Mouse (Mus musculus) cerebellum, adult 11 months (tissue): ENCODE data around the gene Ovol1.

Experiments
- DNase-seq: peaks from one replicate; pipeline ENCODE4 v3.0.0; 2022

Gene Ovol1

DNA sequence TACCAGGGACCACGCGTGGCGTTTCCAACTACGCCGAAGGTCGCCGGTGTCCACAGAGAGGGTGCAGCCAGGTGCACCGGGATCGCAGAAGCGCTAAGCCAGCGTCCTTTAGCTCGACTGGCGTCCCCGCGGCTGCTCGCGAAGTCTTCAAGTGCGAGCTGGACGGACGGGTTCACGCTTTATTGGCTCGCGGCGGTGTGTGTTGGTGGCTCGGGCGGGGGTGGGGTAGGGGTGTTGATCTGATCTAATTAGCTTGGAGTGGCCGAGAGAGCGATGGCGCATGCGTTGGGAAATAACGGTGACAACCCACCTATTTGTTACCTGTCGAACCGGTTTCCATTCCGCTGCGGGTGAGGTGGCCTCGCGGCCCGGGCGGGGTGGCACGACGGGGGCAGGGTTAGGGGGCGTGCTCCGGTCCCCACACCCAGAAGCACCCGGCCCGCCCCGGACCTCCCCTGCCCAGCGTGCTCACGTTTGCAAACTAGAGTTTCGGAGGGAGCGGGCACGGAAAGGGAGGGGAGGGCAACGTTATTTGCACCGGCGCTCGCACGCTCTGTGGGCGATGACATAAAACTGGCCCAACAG, at the start of gene Ovol1:
TSS of gene Ovol1 (minus strand) at position 190 of the 585 bp plus-strand sequence.
- DNase-seq, result no peak

DNA sequence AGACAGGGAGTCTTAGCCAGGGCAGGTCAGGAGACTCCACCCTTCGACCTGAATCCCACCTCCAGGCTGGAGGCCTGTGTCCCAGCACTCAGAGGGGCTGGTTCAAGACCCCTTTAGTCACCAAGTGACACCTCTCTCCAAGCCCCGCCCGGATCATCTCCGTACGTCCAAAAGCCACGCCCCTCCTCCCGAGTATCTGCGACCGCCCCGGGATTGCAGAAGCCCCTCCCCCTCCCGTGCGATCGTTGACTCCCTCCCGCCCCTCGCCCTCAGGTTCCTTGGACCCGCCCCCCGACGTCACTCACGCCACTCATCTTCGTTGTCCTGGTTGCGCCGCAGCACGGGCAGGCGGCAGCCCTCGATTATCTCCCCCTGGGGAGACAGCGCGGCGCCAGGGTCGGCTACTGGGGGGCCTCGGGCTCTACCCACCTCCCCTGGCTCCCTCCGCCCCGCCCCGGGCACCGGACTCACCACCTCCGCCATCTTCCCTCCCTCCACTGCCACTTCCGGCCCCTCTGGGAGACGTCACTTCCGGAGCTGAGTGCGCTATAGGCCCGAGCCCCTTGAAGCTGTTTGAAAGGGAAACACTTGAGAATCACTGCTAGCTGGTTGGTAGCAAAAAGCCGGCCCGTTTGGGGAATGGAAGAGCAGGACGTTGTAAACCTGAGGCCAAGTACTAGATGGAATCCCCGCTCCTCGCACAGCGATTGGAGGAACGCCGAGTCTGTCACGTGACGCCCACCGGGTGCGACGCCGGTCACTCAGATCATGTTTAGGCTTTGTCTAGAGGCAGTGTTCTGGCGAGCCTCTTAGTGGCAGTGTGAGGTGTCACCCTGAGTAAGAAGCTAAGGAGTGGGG, 49.3 kb upstream of the Ovol1 start, which contains the start of gene Kat5:
TSS of gene Kat5 (minus strand) at position 691 of the 858 bp plus-strand sequence.
- peak; percentile 92 for DNase-seq

GRCm38 (mm10) chr19:5609171-5609546, 48.7 kb upstream of the Ovol1 start:
- DNase-seq, result no peak

- peak; percentile 36 for DNase-seq
Measured at GRCm38 (mm10) chr19:5608707-5609106, 48.3 kb upstream of the Ovol1 start.

- DNase-seq, result peak; percentile 35
Measured at GRCm38 (mm10) chr19:5607705-5608410, 47.4 kb upstream of the Ovol1 start.

GRCm38 (mm10) chr19:5606196-5606595, 45.8 kb upstream of the Ovol1 start:
- DNase-seq, result no peak

- DNase-seq, result no peak
Measured at GRCm38 (mm10) chr19:5605126-5605525, 44.7 kb upstream of the Ovol1 start.

GRCm38 (mm10) chr19:5603664-5604063, 43.2 kb upstream of the Ovol1 start:
- no peak for DNase-seq

DNA sequence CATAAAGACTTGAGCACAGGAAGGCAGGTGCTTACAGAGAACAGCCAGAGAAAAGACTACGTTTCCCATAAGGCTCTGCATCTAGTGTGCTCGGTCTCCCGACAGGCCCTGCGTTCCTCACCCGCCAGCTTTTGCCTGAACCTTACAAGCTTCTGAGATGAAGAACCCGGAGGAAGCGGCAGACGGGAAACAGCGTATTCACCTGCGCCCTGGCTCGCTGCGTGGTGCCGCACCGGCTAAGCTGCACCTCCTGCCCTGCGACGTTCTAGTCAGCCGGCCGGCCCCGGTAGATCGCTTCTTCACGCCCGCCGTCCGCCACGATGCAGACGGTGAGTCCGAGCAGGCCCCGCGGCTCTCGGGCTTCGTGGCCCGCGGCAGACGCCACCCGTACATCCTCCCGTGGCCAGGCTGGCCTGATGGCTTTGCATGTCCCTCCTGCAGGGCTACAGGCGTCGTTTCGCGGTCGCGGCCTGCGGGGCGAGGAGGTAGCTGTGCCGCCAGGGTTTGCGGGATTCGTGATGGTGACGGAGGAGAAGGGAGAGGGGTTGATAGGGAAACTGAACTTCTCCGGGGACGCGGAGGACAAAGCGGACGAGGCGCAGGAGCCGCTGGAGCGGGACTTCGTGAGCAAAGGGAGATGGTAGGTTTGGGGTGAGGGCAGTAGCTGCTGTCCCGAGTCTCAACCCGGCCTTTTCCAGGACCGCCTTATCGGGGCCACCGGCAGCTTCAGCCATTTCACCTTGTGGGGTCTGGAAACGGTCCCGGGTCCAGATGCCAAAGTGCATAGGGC, 41.5 kb upstream of the Ovol1 start, which contains the start of gene Rnaseh2c:
TSS of gene Rnaseh2c (plus strand) at position 122 of the 790 bp plus-strand sequence.
- peak; percentile 72 for DNase-seq

DNA sequence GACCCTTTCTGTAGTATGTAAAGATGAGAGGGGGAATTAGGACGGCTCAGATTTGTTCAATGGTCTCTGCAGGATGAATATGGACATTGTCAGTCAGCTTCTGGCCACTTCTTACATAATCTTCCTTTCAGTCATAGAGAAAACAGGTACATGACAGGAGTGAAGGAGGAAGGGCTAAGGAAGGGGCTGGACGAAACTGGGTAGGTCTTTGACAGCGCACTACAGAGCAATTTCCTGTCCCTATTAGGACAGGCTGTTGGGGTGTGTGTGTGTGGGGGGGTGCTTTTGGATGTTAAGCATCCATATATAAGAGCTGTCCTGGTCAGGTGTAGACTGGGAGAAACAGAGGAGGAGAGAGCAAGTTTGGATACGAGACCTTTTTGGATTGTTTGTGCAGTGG, 38.8 kb upstream of the Ovol1 start:
- no peak for DNase-seq

DNA sequence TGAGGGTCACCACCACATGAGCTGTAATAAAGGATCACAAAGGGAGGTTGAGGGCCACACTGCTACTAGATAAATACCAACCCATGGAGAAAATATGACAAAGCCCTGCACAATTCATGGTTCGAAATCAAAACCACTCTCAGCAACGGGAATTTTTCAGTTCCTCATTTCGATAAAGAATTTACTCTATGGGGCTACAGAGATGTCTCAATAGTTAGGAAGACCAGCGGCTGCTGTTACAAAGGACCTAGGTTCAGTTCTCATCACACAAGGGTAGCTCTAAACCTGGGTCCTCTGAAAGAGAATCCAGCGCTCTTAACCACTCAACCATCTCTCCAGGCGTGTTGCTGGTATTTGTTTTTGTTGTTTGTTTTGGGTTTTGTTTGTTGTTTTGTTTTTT, 31.4 kb upstream of the Ovol1 start:
- no peak for DNase-seq

DNA sequence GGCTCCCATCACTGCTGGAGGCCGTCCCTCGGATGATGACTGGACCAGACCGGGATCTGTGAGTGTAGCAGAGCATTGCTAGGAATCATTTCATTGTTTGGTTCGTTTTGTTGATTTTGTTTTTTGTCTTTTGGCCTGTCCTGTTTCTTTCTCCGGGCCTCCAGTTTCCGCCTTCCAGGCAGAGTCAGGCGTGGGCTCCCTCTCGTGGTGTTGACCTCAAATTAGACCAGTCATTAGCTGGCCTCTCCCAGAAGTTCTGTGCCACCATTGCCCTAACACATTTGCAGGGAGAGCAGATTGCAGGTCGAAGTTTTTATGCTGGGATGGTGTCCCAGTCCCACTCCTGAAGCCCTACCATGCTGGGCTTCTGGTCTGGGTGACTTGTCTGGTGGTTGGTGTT, 28.7 kb upstream of the Ovol1 start:
- no peak for DNase-seq

GRCm38 (mm10) chr19:5581995-5582394, 21.5 kb upstream of the Ovol1 start:
- DNase-seq, result no peak

- no peak for DNase-seq
Measured at GRCm38 (mm10) chr19:5580776-5581175, 20.3 kb upstream of the Ovol1 start.

GRCm38 (mm10) chr19:5579971-5580370, 19.5 kb upstream of the Ovol1 start:
- DNase-seq, result no peak

- no peak for DNase-seq
Measured at GRCm38 (mm10) chr19:5575336-5575735, 14.9 kb upstream of the Ovol1 start.

DNA sequence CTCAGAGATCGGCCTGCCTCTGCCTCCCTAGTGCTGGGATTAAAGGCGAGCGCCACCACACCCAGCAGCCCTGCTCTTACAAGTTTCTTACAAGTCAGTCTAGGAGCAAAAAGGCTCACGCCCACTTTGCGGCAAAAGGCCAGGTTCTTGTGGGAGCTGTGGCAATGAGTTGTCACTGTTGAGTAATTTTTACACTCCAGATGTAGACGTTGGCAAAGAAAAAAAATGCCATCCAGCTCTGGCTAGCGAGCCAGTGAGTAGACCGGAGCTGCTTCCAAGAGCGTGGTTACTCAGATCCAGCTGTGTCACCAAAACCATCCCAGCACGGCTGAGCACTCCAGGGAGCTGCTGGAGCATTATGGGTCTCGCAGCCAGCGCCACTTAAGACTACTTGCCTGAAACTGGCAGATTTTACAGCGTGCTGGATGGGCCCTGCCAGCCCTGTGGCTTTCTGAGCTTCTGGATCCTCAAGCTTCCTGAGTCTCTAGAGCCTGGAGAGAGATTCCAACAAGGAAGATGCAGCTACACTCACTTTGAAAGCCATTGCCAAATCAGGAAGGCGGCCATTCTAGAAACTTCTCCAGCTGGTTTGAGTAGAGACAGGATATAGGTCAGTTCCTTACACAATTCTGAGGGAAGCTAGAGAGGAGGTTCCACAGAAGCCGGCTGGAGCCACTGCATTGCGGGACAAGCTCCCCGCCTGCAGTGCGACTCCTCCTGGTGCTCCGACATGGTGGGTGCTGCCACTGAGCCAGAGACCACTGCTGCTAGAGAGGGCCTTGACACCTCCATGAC, 12.1 kb upstream of the Ovol1 start:
- no peak for DNase-seq

GRCm38 (mm10) chr19:5571831-5572230, 11.4 kb upstream of the Ovol1 start:
- DNase-seq, result no peak

- DNase-seq, result no peak
Measured at GRCm38 (mm10) chr19:5570353-5571246, 10.2 kb upstream of the Ovol1 start.

DNA sequence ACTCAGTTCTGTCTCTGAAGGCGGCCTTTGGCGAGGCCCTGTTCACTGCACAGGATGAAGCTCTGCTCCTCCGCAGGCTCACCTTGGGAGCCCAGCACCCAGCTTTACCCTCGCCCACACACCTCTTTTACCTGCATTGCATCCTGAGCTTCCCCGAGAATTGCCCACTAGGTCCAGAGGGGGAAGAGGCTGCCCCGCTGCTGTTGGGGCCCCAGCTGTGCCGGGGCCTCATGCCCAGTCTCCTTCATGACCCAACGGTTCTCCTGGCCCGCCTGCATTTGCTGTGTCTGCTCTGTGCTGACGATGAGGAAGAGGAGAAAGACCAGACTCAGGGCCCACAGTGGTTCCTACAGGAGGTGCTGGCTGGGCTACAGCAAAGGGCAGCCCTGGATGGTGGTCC, 9.1 kb upstream of the Ovol1 start:
- DNase-seq, result peak; percentile 15
